Mouse (Mus musculus) hindbrain, postnatal 0 days (tissue): Measurements from ENCODE around the gene Osr1. TPM values are rescaled to one million over a fixed set of nuclear protein-coding genes. Genes with fewer than 3 reads are reported as not detected.

Source experiments
- ATAC-seq: fragments of 200-750 bp; cut with Nextera tagmentation; 2 replicates; pipeline ENCODE4 v1.8.0; 2017; ENCODE audit warnings: mild to moderate bottlenecking, moderate TSS enrichment, moderate library complexity
- DNase-seq: peaks from one replicate; pipeline ENCODE4 v3.0.0-alpha.2; 2015; ENCODE audit warnings: low spot score
- H3K27ac ChIP-seq: fragments of 300-500 bp; sonication (generic); 2 replicates; pipeline ENCODE4 v1.5.1; 2014; ENCODE audit warnings: mild to moderate bottlenecking
- H3K27me3 ChIP-seq: fragments of 300-500 bp; sonication (generic); 2 replicates; pipeline ENCODE4 v1.6.1; 2014; ENCODE audit warnings: low read length, mixed read lengths; ENCODE audit not compliant: insufficient read depth
- H3K36me3 ChIP-seq: fragments of 300-500 bp; sonication (generic); 2 replicates; pipeline ENCODE4 v1.6.1; 2014; ENCODE audit warnings: low read length, mixed read lengths; ENCODE audit not compliant: insufficient read depth
- H3K4me1 ChIP-seq: fragments of 300-500 bp; sonication (generic); 2 replicates; pipeline ENCODE4 v1.6.1; 2014; ENCODE audit warnings: antibody characterized with exemption, low read length, mixed read lengths; ENCODE audit not compliant: insufficient read depth
- H3K4me2 ChIP-seq: fragments of 300-500 bp; sonication (generic); 2 replicates; pipeline ENCODE4 v1.6.1; 2014; ENCODE audit warnings: low read depth, mild to moderate bottlenecking, low read length, moderate library complexity, mixed read lengths
- H3K4me3 ChIP-seq: fragments of 300-500 bp; sonication (generic); 2 replicates; pipeline ENCODE4 v1.5.1; 2014; ENCODE audit warnings: low read length
- H3K9ac ChIP-seq: fragments of 300-500 bp; sonication (generic); replicated peaks from 2 replicates; pipeline ENCODE4 v1.6.1; 2014; ENCODE audit warnings: mild to moderate bottlenecking, low read length, moderate library complexity, mixed read lengths
- H3K9me3 ChIP-seq: fragments of 300-500 bp; sonication (generic); 2 replicates; pipeline ENCODE4 v1.6.1; 2016; ENCODE audit warnings: low read length, mixed read lengths
- CTCF ChIP-seq: IDR thresholded peaks from 2 replicates; pipeline ENCODE4 v1.5.1; 2016; ENCODE audit warnings: antibody characterized with exemption, control low read depth, low read depth
- WGBS: fragments of 180-500 bp; shearing (Covaris S2); extraction: QIAGEN DNeasy Blood & Tissue Kit; methylation state at CpG from one replicate; pipeline ENCODE4 v1.1.7; 2014; 5-methylcytosine and 5-hydroxymethylcytosine counted together
- polyA plus RNA-seq: library from polyadenylated mRNA; unstranded; fragments of >200 nt; fragmentation: Nextera tagmentation; extraction: Ambion mirVana; gene quantifications from 2 replicates; pipeline ENCODE4 v1.2.1, GENCODE M21; 2015
- total RNA-seq: library from RNA; depleted of rRNA; stranded (reverse); fragments of >200 nt; gene quantifications from 2 replicates; pipeline ENCODE4 v1.2.3, GENCODE M21; 2014

Gene Osr1
- total and polyA plus RNA-seq, 2 experiments from 2014 or later = 8.5 to 17.6 TPM

GRCm38 (mm10) chr12:9580041-9580905, 10.4 kb downstream of the Osr1 start:
- no peaks in the 10 kb centered on the region for H3K4me1 ChIP-seq
- no peak for DNase-seq
- no peaks in the 10 kb centered on the region for H3K9me3 ChIP-seq
- peak overlapping the region; percentile 38 for H3K4me2 ChIP-seq
- WGBS = under 1% methylated on average over 33 of the region's 33 CpGs
- no peak overlapping the region for H3K27ac ChIP-seq
- no peak overlapping the region for H3K9ac ChIP-seq
- H3K4me3 ChIP-seq = 0 out of 2 replicates have a peak overlapping the region, but pooled peaks have one; percentile 1
- H3K36me3 ChIP-seq = no peaks in the 10 kb centered on the region
- no peak for ATAC-seq
- no peak for TF ChIP-seq CTCF
- H3K27me3 ChIP-seq = peaks cover 71% of the 10 kb centered on the region

GRCm38 (mm10) chr12:9581011-9581410, 11.1 kb downstream of the Osr1 start:
- WGBS = under 1% methylated on average over 29 of the region's 30 CpGs
- no peaks in the 10 kb centered on the region for H3K9me3 ChIP-seq
- no peak overlapping the region for H3K27ac ChIP-seq
- peaks cover 65% of the 10 kb centered on the region for H3K27me3 ChIP-seq
- no peaks in the 10 kb centered on the region for H3K4me1 ChIP-seq
- no peak for TF ChIP-seq CTCF
- no peak for ATAC-seq
- H3K4me2 ChIP-seq = peak overlapping the region; percentile 38
- H3K9ac ChIP-seq = no peak overlapping the region
- H3K4me3 ChIP-seq = peak overlapping the region; percentile 25
- no peaks in the 10 kb centered on the region for H3K36me3 ChIP-seq
- no peak for DNase-seq

GRCm38 (mm10) chr12:9581506-9581905, 11.6 kb downstream of the Osr1 start:
- no peak for TF ChIP-seq CTCF
- WGBS = 3% methylated on average over 12 of the region's 12 CpGs
- Histone ChIP-seq H3K27ac (no peak overlapping the region), H3K9ac (no peak overlapping the region), H3K9me3 (no peaks in the 10 kb centered on the region), H3K36me3 (no peaks in the 10 kb centered on the region), H3K27me3 (peaks cover 62% of the 10 kb centered on the region), H3K4me3 (peak overlapping the region; percentile 25; the same call in 1 of the 2 replicates), H3K4me2 (no peak overlapping the region), H3K4me1 (no peaks in the 10 kb centered on the region)
- no peak for DNase-seq
- no peak for ATAC-seq

GRCm38 (mm10) chr12:9582248-9582995, 12.5 kb downstream of the Osr1 start:
- Histone ChIP-seq H3K4me1 (no peaks in the 10 kb centered on the region), H3K9me3 (no peaks in the 10 kb centered on the region), H3K36me3 (no peaks in the 10 kb centered on the region), H3K27me3 (peaks cover 54% of the 10 kb centered on the region), H3K4me3 (no peak overlapping the region), H3K4me2 (no peak overlapping the region), H3K9ac (no peak overlapping the region), H3K27ac (no peak overlapping the region)
- WGBS = 7% methylated on average over 14 of the region's 14 CpGs
- ATAC-seq (no peak), DNase-seq (peak; percentile 46)
- peak; percentile 49 for TF ChIP-seq CTCF

GRCm38 (mm10) chr12:9583380-9583779, 13.5 kb downstream of the Osr1 start:
- Histone ChIP-seq H3K27ac (no peak overlapping the region), H3K36me3 (no peaks in the 10 kb centered on the region), H3K4me2 (no peak overlapping the region), H3K9ac (no peak overlapping the region), H3K27me3 (peaks cover 44% of the 10 kb centered on the region), H3K4me3 (no peak overlapping the region), H3K4me1 (no peaks in the 10 kb centered on the region), H3K9me3 (no peaks in the 10 kb centered on the region)
- ATAC-seq (no peak), DNase-seq (no peak)
- 7% methylated on average over 2 of the region's 2 CpGs for WGBS
- TF ChIP-seq CTCF = no peak

- Histone ChIP-seq H3K4me3 (peak overlapping the region; percentile 48), H3K36me3 (no peaks in the 10 kb centered on the region), H3K9me3 (no peaks in the 10 kb centered on the region), H3K9ac (peak overlapping the region; percentile 34; the same call in 1 of the 2 replicates), H3K4me1 (no peaks in the 10 kb centered on the region), H3K4me2 (peak overlapping the region; percentile 78), H3K27ac (no peak overlapping the region), H3K27me3 (peaks cover 33% of the 10 kb centered on the region)
- no peak for TF ChIP-seq CTCF
- ATAC-seq (peak; percentile 92), DNase-seq (peak; percentile 84)
- WGBS = 1% methylated on average over 23 of the region's 23 CpGs
Measured at GRCm38 (mm10) chr12:9584366-9585084, 14.6 kb downstream of the Osr1 start.
